Mouse (Mus musculus): ENCODE measurements around the gene Ctcf. TPM values are rescaled to one million over a fixed set of nuclear protein-coding genes. Genes with fewer than 3 reads are reported as not detected.

Ctcf gene
- polyA plus RNA-seq, 1 experiment from 2014 or later, result 80.9 TPM

DNA sequence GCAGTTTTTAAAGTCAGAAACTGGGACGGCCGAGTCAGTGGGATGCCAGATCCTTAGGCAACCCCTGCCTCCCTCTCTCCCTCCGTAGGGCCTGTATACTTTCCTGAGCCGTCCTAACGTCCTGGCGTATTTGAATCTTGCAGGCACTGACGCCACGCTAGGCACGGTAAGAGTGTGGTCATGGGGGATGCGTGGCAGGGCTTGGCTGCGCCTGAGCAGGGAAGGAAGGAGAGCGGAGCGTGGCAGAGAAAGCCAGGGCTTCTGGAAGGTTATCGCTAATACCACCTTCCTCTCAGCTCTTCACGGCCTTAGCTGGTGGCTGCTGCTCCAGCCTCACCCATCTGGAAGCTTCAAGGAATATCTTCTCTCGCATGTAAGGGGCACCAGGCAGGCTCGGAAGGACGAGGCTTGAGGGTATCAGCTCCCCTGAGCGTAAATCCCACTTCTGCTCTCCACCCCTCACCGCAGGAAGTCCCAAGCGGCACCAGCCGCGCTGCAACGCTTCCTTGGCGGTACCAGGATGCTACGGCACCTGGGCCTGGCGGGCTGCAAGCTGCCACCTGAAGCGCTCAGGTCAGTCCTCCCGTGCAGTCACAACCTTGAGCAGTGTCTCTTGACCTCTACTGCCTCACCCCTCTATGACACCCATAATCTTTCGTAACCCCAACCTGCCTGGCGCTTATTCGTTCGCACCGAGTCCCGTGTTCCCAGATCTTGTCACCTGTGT is 53.1 kb downstream of the Ctcf start:
- Histone ChIP-seq H3K9me3 (ENCODE audit: control insufficient read depth, low read length) (peaks cover 7% of the 10 kb centered on the region; the same call in 1 of the 2 replicates), H3K4me1 (ENCODE audit: control insufficient read depth, insufficient read depth, low read length) (peaks cover 8% of the 10 kb centered on the region), H3K27me3 (replicated peaks; ENCODE audit: control insufficient read depth, insufficient read depth, low read length) (0 out of 2 replicates have a peak, but pooled peaks cover 4% of the 10 kb centered on the region), H3K4me2 (ENCODE audit: low read depth, low read length) (no peak overlapping the region), H3K9ac (ENCODE audit: low read depth, low read length) (no peak overlapping the region), H3K27ac (replicated peaks; ENCODE audit: low read depth, low read length) (no peak overlapping the region), H3K36me3 (ENCODE audit: control insufficient read depth, insufficient read depth, low read length) (peaks cover under 1% of the 10 kb centered on the region; the same call in 1 of the 2 replicates), H3K4me3 (ENCODE audit: low read depth, low read length) (no peak overlapping the region)
- ATAC-seq (ENCODE audit: low read depth) (no peak), DNase-seq (ENCODE audit: low spot score) (no peak)
- 65% methylated on average over 34 of the region's 35 CpGs for WGBS

DNA sequence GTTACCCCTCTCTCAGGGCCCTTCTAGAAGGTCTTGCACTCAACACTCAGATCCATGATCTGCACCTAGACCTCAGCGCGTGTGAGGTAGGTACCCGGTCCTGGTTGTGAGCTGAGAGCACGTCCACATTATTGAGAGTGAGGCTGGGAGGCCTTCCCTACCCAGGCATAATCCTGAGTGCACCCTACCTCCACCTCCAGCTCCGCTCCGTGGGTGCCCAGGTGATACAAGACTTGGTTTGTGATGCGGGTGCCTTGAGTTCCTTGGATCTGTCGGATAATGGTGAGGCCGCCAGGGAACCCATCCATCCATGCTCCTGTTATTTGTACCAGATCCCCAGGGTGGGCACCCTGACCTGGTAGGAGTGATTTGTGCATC is 53.6 kb downstream of the Ctcf start:
- H3K9ac ChIP-seq (ENCODE audit: low read depth, low read length), result no peak overlapping the region
- 85% methylated on average over 9 of the region's 9 CpGs for WGBS
- peaks cover 7% of the 10 kb centered on the region; the same call in 1 of the 2 replicates for H3K9me3 ChIP-seq (ENCODE audit: control insufficient read depth, low read length)
- H3K27ac ChIP-seq (replicated peaks; ENCODE audit: low read depth, low read length), result no peak overlapping the region
- H3K4me1 ChIP-seq (ENCODE audit: control insufficient read depth, insufficient read depth, low read length), result peaks cover 9% of the 10 kb centered on the region
- no peak overlapping the region for H3K4me2 ChIP-seq (ENCODE audit: low read depth, low read length)
- H3K4me3 ChIP-seq (ENCODE audit: low read depth, low read length), result no peak overlapping the region
- ATAC-seq (ENCODE audit: low read depth) (no peak), DNase-seq (ENCODE audit: low spot score) (no peak)
- H3K27me3 ChIP-seq (replicated peaks; ENCODE audit: control insufficient read depth, insufficient read depth, low read length), result 0 out of 2 replicates have a peak, but pooled peaks cover 4% of the 10 kb centered on the region
- H3K36me3 ChIP-seq (ENCODE audit: control insufficient read depth, insufficient read depth, low read length), result no peaks in the 10 kb centered on the region

DNA sequence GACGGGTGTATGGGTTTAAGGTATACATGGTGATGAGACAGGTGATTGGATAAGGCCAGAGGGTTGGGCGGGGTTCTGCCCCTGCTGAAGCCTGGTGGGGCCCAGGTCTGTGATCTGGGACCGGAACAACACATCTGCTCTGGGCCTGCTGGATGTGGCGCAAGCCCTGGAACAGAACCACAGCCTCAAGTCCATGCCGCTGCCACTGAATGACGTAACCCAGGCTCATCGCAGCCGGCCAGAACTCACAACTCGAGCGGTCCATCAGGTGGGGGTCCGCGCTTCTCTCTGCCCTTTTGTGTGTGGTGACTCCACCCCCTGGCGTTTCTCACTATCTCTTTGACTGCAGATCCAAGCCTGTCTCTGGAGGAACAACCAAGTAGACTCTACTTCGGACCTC is 54.6 kb downstream of the Ctcf start:
- Histone ChIP-seq H3K27ac (replicated peaks; ENCODE audit: low read depth, low read length) (no peak overlapping the region), H3K4me3 (ENCODE audit: low read depth, low read length) (no peak overlapping the region), H3K36me3 (ENCODE audit: control insufficient read depth, insufficient read depth, low read length) (no peaks in the 10 kb centered on the region), H3K9ac (ENCODE audit: low read depth, low read length) (no peak overlapping the region), H3K27me3 (replicated peaks; ENCODE audit: control insufficient read depth, insufficient read depth, low read length) (0 out of 2 replicates have a peak, but pooled peaks cover 4% of the 10 kb centered on the region), H3K4me2 (ENCODE audit: low read depth, low read length) (no peak overlapping the region), H3K4me1 (ENCODE audit: control insufficient read depth, insufficient read depth, low read length) (peaks cover 9% of the 10 kb centered on the region), H3K9me3 (ENCODE audit: control insufficient read depth, low read length) (peaks cover 7% of the 10 kb centered on the region; the same call in 1 of the 2 replicates)
- WGBS, result 75% methylated on average over 10 of the region's 14 CpGs
- DNase-seq (ENCODE audit: low spot score) (no peak), ATAC-seq (ENCODE audit: low read depth) (no peak)

DNA sequence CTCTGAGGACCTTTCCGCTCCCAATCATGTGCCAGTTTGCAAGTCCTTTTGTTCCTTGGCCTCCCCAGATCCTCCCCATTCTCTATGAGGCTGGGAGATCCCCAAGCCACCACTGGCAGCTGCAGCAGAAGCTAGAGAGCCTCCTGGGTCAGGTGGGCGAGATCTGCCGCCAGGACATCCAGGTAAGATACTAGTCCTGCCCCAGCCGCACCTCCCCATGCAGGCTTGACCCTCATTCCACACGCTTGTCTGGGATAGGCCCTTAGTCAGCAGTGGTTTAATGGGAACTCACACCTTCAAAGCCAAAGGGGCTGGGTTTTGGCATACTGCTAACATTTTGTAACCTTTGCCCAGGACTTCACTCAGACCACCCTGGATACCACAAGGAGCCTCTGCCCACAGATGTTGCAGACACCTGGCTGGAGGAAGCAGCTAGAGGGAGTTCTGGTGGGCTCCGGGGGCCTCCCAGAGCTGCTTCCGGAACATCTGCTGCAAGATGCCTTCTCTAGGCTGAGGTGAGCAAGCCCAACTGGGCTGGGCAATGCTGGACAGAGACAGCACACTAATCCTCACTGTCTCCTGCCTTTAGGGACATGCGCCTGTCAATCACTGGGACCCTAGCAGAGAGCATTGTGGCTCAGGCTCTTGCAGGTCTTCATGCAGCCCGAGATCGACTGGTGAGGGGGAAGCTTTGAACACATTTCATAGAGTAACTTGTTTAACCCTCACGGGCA is 56.2 kb downstream of the Ctcf start:
- Histone ChIP-seq H3K4me3 (ENCODE audit: low read depth, low read length) (no peak overlapping the region), H3K27ac (replicated peaks; ENCODE audit: low read depth, low read length) (no peak overlapping the region), H3K9ac (ENCODE audit: low read depth, low read length) (no peak overlapping the region), H3K27me3 (replicated peaks; ENCODE audit: control insufficient read depth, insufficient read depth, low read length) (0 out of 2 replicates have a peak, but pooled peaks cover 4% of the 10 kb centered on the region), H3K4me1 (ENCODE audit: control insufficient read depth, insufficient read depth, low read length) (peaks cover 9% of the 10 kb centered on the region), H3K9me3 (ENCODE audit: control insufficient read depth, low read length) (peaks cover 7% of the 10 kb centered on the region; the same call in 1 of the 2 replicates), H3K36me3 (ENCODE audit: control insufficient read depth, insufficient read depth, low read length) (peaks cover 10% of the 10 kb centered on the region; the same call in 1 of the 2 replicates), H3K4me2 (ENCODE audit: low read depth, low read length) (no peak overlapping the region)
- ATAC-seq (ENCODE audit: low read depth), result no peak
- no peak for DNase-seq (ENCODE audit: low spot score)
- WGBS, result 90% methylated on average over 11 of the region's 11 CpGs

DNA sequence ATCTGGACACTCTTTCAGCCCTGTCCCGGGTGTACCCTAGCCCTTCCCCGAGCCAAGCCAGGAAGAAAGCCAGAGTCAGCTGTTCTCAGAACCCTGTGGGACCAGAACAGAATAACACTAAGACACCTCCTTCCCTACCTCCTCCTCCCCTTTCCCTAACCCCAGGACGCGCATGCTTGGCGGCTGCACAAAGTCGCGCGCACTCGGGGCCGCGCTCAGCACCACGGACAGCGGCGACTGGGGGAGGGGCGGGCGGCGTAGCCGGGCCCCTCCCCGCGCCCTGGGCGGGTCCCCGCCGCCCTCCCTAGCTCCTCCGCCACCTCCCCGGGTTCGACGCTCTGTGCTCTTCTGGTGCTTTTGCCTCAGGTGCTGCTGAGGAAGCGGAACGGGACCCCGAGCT is 57.3 kb downstream of the Ctcf start:
- peak overlapping the region; percentile 47 for H3K4me3 ChIP-seq (ENCODE audit: low read depth, low read length)
- WGBS, result 3% methylated on average over 11 of the region's 30 CpGs
- H3K9ac ChIP-seq (ENCODE audit: low read depth, low read length), result peak overlapping the region; percentile 57
- H3K36me3 ChIP-seq (ENCODE audit: control insufficient read depth, insufficient read depth, low read length), result peaks cover 20% of the 10 kb centered on the region
- DNase-seq (ENCODE audit: low spot score) (peak; percentile 51), ATAC-seq (ENCODE audit: low read depth) (peak; percentile 56)
- no peak overlapping the region for H3K27ac ChIP-seq (replicated peaks; ENCODE audit: low read depth, low read length)
- peaks cover 9% of the 10 kb centered on the region for H3K4me1 ChIP-seq (ENCODE audit: control insufficient read depth, insufficient read depth, low read length)
- 0 out of 2 replicates have a peak, but pooled peaks cover 4% of the 10 kb centered on the region for H3K27me3 ChIP-seq (replicated peaks; ENCODE audit: control insufficient read depth, insufficient read depth, low read length)
- peak overlapping the region; percentile 97 for H3K4me2 ChIP-seq (ENCODE audit: low read depth, low read length)
- peaks cover 7% of the 10 kb centered on the region; the same call in 1 of the 2 replicates for H3K9me3 ChIP-seq (ENCODE audit: control insufficient read depth, low read length)

DNA sequence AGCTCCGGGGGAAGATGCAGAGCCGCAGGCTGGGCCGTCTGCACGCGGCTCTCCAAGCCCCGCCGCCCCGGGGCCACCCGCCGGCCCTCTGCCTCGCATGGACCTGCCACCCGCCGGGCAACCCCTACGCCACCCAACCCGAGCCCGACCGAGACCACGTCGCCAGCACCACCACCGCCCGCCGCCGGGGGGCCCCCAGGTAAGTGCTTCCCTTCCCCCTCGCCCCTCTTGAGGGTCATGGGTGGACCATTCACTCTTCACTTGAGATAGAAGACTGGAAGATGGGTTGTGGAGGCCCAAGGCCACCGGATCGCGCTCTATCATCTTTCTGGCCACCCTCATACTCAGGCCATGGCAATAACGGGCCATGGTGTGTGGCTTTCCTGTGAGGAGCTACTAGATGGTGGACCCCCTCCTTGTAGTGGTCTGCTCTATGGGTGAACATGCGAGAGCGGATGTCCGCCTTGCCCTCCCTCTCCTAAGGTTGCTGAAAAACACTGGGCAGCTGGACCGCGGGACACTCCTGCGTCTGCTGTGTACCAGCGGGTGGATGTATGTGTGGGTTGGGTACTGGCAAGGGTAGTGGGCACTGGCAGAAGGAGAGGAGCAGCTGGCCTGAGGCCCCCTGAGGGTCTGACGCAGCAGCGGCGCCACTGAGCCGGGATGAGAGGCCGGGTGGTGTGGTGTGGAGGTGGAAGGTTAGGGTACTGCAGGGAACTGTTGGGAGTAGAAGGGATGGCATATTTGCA is 57.9 kb downstream of the Ctcf start:
- WGBS, result 13% methylated on average over 37 of the region's 40 CpGs
- peak overlapping the region; percentile 97 for H3K4me2 ChIP-seq (ENCODE audit: low read depth, low read length)
- H3K4me1 ChIP-seq (ENCODE audit: control insufficient read depth, insufficient read depth, low read length), result peaks cover 9% of the 10 kb centered on the region
- H3K9me3 ChIP-seq (ENCODE audit: control insufficient read depth, low read length), result peaks cover 7% of the 10 kb centered on the region; the same call in 1 of the 2 replicates
- ATAC-seq (ENCODE audit: low read depth) (peak; percentile 21), DNase-seq (ENCODE audit: low spot score) (no peak)
- no peak overlapping the region for H3K27ac ChIP-seq (replicated peaks; ENCODE audit: low read depth, low read length)
- peak overlapping the region; percentile 57 for H3K9ac ChIP-seq (ENCODE audit: low read depth, low read length)
- H3K4me3 ChIP-seq (ENCODE audit: low read depth, low read length), result peak overlapping the region; percentile 47
- peaks cover 22% of the 10 kb centered on the region for H3K36me3 ChIP-seq (ENCODE audit: control insufficient read depth, insufficient read depth, low read length)
- 0 out of 2 replicates have a peak, but pooled peaks cover 4% of the 10 kb centered on the region for H3K27me3 ChIP-seq (replicated peaks; ENCODE audit: control insufficient read depth, insufficient read depth, low read length)

DNA sequence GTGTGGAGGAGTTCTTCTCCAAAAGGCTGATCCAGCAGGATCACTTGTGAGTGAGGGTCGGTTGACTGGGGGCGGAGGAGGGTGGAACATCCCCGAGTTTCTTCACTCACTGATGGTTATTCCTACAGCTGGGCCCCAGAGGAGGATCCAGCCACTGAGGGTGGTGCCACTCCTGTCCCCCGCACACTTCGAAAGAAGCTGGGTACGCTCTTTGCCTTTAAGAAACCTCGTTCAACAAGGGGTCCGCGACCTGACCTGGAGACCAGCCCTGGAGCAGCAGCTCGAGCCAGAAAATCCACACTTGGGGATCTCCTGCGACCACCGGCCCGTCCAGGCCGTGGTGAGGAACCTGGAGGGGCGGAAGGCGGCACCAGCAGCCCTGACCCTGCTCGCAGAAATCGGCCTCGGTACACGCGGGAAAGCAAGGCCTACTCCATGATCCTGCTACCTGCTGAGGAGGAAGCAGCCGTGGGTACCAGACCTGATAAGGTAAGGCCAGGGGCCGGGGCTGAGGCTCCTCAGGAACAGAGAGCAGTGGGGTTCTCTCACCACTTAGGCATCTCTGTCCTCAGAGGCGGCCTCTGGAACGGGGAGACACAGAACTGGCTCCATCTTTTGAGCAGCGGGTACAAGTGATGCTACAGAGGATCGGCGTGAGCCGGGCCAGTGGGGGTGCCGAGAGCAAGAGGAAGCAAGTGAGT is 58.9 kb downstream of the Ctcf start:
- Histone ChIP-seq H3K9ac (ENCODE audit: low read depth, low read length) (no peak overlapping the region), H3K27me3 (replicated peaks; ENCODE audit: control insufficient read depth, insufficient read depth, low read length) (0 out of 2 replicates have a peak, but pooled peaks cover 4% of the 10 kb centered on the region), H3K9me3 (ENCODE audit: control insufficient read depth, low read length) (peaks cover 7% of the 10 kb centered on the region; the same call in 1 of the 2 replicates), H3K4me3 (ENCODE audit: low read depth, low read length) (no peak overlapping the region), H3K4me1 (ENCODE audit: control insufficient read depth, insufficient read depth, low read length) (peaks cover 13% of the 10 kb centered on the region), H3K36me3 (ENCODE audit: control insufficient read depth, insufficient read depth, low read length) (peaks cover 22% of the 10 kb centered on the region), H3K27ac (replicated peaks; ENCODE audit: low read depth, low read length) (no peak overlapping the region), H3K4me2 (ENCODE audit: low read depth, low read length) (no peak overlapping the region)
- no peak for ATAC-seq (ENCODE audit: low read depth)
- 73% methylated on average over 30 of the region's 30 CpGs for WGBS
- no peak for DNase-seq (ENCODE audit: low spot score)
